Mouse (Mus musculus) layer of hippocampus, postnatal 10 days (tissue): ENCODE measurements at regions not wholly inside any gene's neighbourhood (a gene's known extent, or its start where the extent isn't known, plus 50 kb on each side); places are given as distances from the start of the nearest gene placed in this dataset.

Source experiments
- DNase-seq, 2 experiments: peaks; one replicate each; pipeline ENCODE4 v3.0.0; 2021; ENCODE audit warnings: low spot score in 2 of 2

GRCm38 (mm10) chr11:45782435-45782834, 69.4 kb upstream of the Clint1 start:
- no peak for DNase-seq

GRCm38 (mm10) chr11:45785806-45786205, 66.0 kb upstream of the Clint1 start:
- no peak for DNase-seq

GRCm38 (mm10) chr11:45787408-45787807, 64.4 kb upstream of the Clint1 start:
- no peak for DNase-seq

GRCm38 (mm10) chr11:45789886-45790285, 62.0 kb upstream of the Clint1 start:
- no peak for DNase-seq

- DNase-seq: no peak
Observed at GRCm38 (mm10) chr11:45790504-45790903, 61.3 kb upstream of the Clint1 start.

DNA sequence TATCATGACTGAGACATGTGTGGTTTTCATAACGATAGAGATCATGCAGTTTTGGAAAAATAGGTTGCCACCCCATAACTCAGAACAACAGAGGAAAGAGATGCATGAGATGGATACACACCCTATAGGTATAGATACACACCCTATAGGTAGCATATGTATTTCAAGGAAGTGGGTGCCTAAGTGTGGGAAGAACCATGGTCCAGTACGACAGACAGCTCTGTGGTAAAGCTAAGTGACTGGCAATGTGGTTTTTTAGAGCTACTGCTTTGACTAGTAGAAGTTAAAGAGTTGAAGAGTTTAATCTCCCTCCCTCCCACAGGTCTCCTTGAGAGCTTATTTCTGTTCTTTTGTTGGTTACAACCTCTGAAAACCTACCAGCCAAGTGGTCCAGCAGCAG, 60.2 kb upstream of the Clint1 start:
- DNase-seq: no peak

GRCm38 (mm10) chr11:45794361-45794981, 57.4 kb upstream of the Clint1 start:
- DNase-seq: no peak

- DNase-seq: no peak
Observed at GRCm38 (mm10) chr11:45795322-45795721, 56.5 kb upstream of the Clint1 start.

DNA sequence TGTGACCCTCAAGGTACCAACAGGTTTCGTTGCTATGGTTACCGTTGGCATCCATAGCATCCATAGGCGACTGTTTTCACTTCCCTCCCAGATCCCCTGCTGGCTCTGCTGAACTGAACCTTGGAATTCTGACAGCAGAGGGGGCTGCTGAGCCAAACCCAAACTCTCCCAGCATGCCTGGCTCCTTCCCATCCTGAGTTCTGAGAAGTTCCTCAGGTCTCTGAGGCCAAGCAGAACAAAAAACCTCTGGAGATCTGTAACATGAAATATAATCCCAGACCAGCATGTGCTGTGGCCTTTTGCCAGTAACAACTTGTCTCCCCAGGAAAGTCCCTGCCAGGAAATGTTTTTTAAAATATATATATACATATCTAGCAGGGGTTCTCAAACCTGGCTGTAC, 56.1 kb upstream of the Clint1 start:
- DNase-seq: peak; percentile 63 to 68

DNA sequence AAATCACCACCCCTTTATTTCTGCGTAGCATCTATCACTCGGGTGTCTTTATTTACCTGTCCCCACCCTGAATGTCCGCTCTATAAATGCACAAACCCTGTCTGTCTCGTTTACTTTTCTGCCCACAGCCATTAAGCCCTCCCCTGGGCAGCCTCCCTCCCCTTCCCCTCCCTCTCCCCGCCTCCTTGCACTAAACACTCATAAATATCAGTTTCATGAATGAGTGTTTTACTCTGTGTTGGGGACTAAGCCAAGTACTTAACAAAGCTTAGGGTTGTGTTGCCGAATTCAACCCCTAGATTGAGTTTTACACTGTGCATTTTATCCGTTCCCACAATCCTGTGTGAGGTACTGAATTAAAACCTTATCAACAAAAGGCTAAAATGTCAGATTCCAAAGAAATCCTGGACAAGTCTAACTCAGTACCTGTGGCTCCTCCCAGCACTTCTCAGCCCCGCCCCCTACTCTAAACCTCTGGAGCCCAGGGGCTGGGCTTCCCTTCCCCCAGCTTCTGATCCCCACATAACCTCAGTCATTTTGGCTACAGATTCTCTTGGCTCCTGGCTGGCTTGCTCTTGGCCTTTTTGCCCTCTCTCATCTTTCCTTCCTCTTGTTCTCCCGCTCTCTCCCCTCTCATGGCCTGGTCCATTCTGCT, 52.0 kb upstream of the Clint1 start:
- DNase-seq: no peak
